Mouse (Mus musculus) hindbrain, embryonic 14.5 days (tissue): ENCODE measurements at regions not wholly inside any gene's neighbourhood (a gene's known extent, or its start where the extent isn't known, plus 50 kb on each side); places are given as distances from the start of the nearest gene placed in this dataset.
"Not testable (repeated sequence)": the region's sequence is repeated elsewhere in the genome, so short reads cannot be mapped to it uniquely, and the experiment has no call there.

ENCODE experiments used
- ATAC-seq: fragments of 200-750 bp; cut with Nextera tagmentation; 2 replicates; pipeline ENCODE4 v1.8.0; 2017; ENCODE audit warnings: moderate number of reproducible peaks, mild to moderate bottlenecking, moderate TSS enrichment, moderate library complexity; ENCODE audit not compliant: low FRiP score
- DNase-seq: peaks from one replicate; pipeline ENCODE4 v3.0.0-alpha.2; 2015; ENCODE audit warnings: low spot score
- H3K27ac ChIP-seq: fragments of 300-500 bp; sonication (generic); 2 replicates; pipeline ENCODE4 v1.5.1; 2014; ENCODE audit warnings: mild to moderate bottlenecking, moderate library complexity
- H3K27me3 ChIP-seq: fragments of 300-500 bp; sonication (generic); 2 replicates; pipeline ENCODE4 v1.6.1; 2014; ENCODE audit warnings: mild to moderate bottlenecking, low read length, mixed read lengths; ENCODE audit not compliant: control insufficient read depth, insufficient read depth
- H3K36me3 ChIP-seq: fragments of 300-500 bp; sonication (generic); replicated peaks from 2 replicates; pipeline ENCODE4 v1.6.1; 2014; ENCODE audit not compliant: control insufficient read depth, insufficient read depth
- H3K4me1 ChIP-seq: fragments of 300-500 bp; sonication (generic); replicated peaks from 2 replicates; pipeline ENCODE4 v1.6.1; 2014; ENCODE audit warnings: antibody characterized with exemption, low read length, mixed read lengths; ENCODE audit not compliant: control insufficient read depth, insufficient read depth
- H3K4me2 ChIP-seq: fragments of 300-500 bp; sonication (generic); replicated peaks from 2 replicates; pipeline ENCODE4 v1.6.1; 2014; ENCODE audit warnings: mild to moderate bottlenecking, moderate library complexity
- H3K4me3 ChIP-seq: fragments of 300-500 bp; sonication (generic); replicated peaks from 2 replicates; pipeline ENCODE4 v1.5.1; 2014; ENCODE audit warnings: mild to moderate bottlenecking, low read length
- H3K9ac ChIP-seq: fragments of 300-500 bp; sonication (generic); 2 replicates; pipeline ENCODE4 v1.6.1; 2014
- H3K9me3 ChIP-seq: fragments of 300-500 bp; sonication (generic); 2 replicates; pipeline ENCODE4 v1.6.1; 2016; ENCODE audit warnings: low read length; ENCODE audit not compliant: control insufficient read depth
- WGBS: fragments of 180-500 bp; shearing (Covaris S2); extraction: QIAGEN DNeasy Blood & Tissue Kit; methylation state at CpG from one replicate; pipeline ENCODE4 v1.1.7; 2014; 5-methylcytosine and 5-hydroxymethylcytosine counted together

DNA sequence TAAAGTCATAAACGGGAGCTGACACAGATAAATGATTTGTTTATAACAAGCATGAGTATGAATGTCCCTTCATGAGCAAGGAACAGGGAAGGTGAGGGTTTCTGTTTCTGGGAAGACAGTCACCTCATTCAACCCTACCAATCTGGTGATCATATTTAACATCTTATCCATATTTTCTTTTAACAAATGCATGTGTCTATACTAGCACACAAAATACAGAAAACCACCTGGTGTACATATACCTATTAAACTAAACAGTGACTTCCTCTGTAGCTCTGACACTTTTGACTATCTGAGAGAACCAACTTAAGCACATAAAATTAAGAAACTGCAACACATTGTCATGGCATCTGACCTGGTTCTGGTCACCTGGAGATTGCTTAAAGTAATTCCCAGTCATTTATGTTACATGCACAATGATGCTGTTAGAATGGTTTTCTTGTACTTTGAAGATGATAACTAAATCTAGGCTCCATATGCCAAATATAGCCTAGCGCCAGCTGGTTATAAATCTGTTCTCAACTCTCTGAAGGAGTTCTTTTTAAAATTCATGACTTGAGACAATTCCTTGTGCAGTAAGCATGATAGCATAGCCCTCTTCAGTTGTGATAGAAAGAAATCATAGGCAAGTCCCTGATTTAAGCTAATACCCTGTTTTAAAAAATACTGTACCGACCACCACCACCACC, 1163.6 kb upstream of the Tyrp1 start:
- DNase-seq: no peak
- H3K27ac ChIP-seq: no peak overlapping the region
- no peaks in the 10 kb centered on the region for H3K9me3 ChIP-seq
- 85% methylated on average over 3 of the region's 3 CpGs for WGBS
- H3K9ac ChIP-seq: no peak overlapping the region
- no peaks in the 10 kb centered on the region for H3K4me1 ChIP-seq
- H3K4me2 ChIP-seq: no peak overlapping the region
- H3K36me3 ChIP-seq: no peaks in the 10 kb centered on the region
- no peaks in the 10 kb centered on the region for H3K27me3 ChIP-seq
- no peak overlapping the region for H3K4me3 ChIP-seq
- no peak for ATAC-seq

- ATAC-seq (peak; percentile 48), DNase-seq (no peak)
- Histone ChIP-seq H3K36me3 (no peaks in the 10 kb centered on the region), H3K9me3 (no peaks in the 10 kb centered on the region), H3K4me3 (no peak overlapping the region), H3K9ac (no peak overlapping the region), H3K27ac (peak overlapping the region; percentile 57), H3K4me1 (no peaks in the 10 kb centered on the region), H3K27me3 (no peaks in the 10 kb centered on the region), H3K4me2 (peak overlapping the region; percentile 27)
- WGBS: 46% methylated on average over 11 of the region's 11 CpGs
These were observed 1138.8 kb upstream of the Tyrp1 start for GRCm38 (mm10) chr4:79694787-79695763.

DNA sequence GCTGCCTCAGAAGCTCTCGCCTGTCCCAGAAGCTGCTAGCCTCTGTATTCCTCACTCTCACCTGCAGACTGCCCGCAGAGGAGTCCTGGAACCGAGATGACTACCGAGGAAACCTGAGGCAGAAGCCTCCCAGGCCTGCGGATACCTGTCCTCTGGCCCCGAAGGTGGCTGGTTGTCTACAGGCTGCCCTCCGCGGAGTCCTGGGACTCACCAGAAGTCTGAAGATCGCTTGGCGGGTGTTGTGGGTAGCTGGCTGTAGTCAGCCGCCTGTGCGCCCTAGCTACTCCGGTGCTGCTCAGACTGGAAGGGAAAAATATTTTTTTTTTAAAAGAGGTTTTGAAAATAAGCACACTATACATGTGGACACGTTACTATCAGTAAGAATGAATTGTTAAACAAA, 1113.0 kb upstream of the Tyrp1 start:
- not testable (repeated sequence) for H3K4me3 ChIP-seq, H3K9me3 ChIP-seq, H3K36me3 ChIP-seq, H3K27ac ChIP-seq, H3K4me1 ChIP-seq, ATAC-seq, H3K4me2 ChIP-seq, DNase-seq, H3K9ac ChIP-seq, H3K27me3 ChIP-seq
- WGBS: 94% methylated on average over 14 of the region's 14 CpGs

DNA sequence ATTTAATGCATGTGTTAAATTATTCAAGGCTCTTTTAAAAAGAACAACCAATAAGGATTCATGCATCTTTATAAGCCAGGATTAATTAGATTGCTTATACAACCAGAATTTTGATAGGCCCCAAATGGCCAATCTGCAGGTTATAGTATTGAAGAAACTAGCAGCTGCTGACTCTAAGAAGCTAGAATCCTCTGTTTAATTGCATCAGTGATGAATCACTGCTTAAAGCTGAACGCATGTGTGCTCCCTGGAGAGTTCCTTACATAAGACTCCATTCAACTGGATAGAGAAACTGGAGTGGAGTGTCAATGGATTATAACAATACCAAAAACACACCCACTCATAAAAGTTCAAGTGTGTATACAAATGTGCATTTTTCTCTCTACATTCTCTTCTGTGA, 1109.8 kb upstream of the Tyrp1 start:
- 23% methylated on average over 1 of the region's 1 CpGs for WGBS
- DNase-seq: peak; percentile 29
- no peak overlapping the region for H3K4me2 ChIP-seq
- no peak overlapping the region for H3K27ac ChIP-seq
- H3K4me3 ChIP-seq: no peak overlapping the region
- no peaks in the 10 kb centered on the region for H3K27me3 ChIP-seq
- H3K9me3 ChIP-seq: no peaks in the 10 kb centered on the region
- H3K9ac ChIP-seq: no peak overlapping the region
- no peaks in the 10 kb centered on the region for H3K4me1 ChIP-seq
- no peaks in the 10 kb centered on the region for H3K36me3 ChIP-seq
- no peak for ATAC-seq

- peak; percentile 74 for ATAC-seq
- Histone ChIP-seq H3K27ac (no peak overlapping the region), H3K4me2 (no peak overlapping the region), H3K36me3 (no peaks in the 10 kb centered on the region), H3K4me3 (no peak overlapping the region), H3K9ac (no peak overlapping the region), H3K9me3 (peaks cover 10% of the 10 kb centered on the region), H3K4me1 (no peaks in the 10 kb centered on the region), H3K27me3 (no peaks in the 10 kb centered on the region)
- DNase-seq: peak; percentile 37
- 41% methylated on average over 1 of the region's 1 CpGs for WGBS
These were observed 1092.9 kb upstream of the Tyrp1 start for GRCm38 (mm10) chr4:79740925-79741560.
